Mouse (Mus musculus) olfactory bulb, adult 2 months (tissue): ENCODE measurements around the gene Dnajb13. TPM values are rescaled to one million over a fixed set of nuclear protein-coding genes. Genes with fewer than 3 reads are reported as not detected.

ENCODE experiments used
- H3K27ac ChIP-seq: fragments of 200-500 bp; 2 replicates; pipeline ENCODE4 v1.5.1; 2012; ENCODE audit warnings: low read depth, low read length; ENCODE audit not compliant: insufficient read depth
- H3K4me1 ChIP-seq: fragments of 200-500 bp; 2 replicates; pipeline ENCODE4 v1.6.1; 2012; ENCODE audit warnings: low read length; ENCODE audit not compliant: control insufficient read depth, insufficient read depth
- H3K4me3 ChIP-seq: fragments of 200-500 bp; 2 replicates; pipeline ENCODE4 v1.5.1; 2012; ENCODE audit warnings: mild to moderate bottlenecking, low read depth, low read length, moderate library complexity; ENCODE audit not compliant: insufficient read depth
- CTCF ChIP-seq: fragments of 200-500 bp; IDR thresholded peaks from 2 replicates; pipeline ENCODE4 v1.5.1; 2012; ENCODE audit warnings: low read depth, mild to moderate bottlenecking, low read length, moderate library complexity; ENCODE audit not compliant: insufficient read depth
- POLR2A ChIP-seq: fragments of 200-500 bp; IDR thresholded peaks from 2 replicates; pipeline ENCODE4 v1.6.1; 2012; ENCODE audit warnings: mild to moderate bottlenecking, low read depth, low read length, moderate library complexity; ENCODE audit not compliant: insufficient read depth
- WGBS: fragments of 180-500 bp; shearing (Covaris S2); methylation state at CpG from one replicate; pipeline ENCODE4 v1.1.7; 2018; 5-methylcytosine and 5-hydroxymethylcytosine counted together
- polyA plus RNA-seq: library from polyadenylated mRNA; stranded (reverse); fragments of >200 nt; gene quantifications from 2 replicates; pipeline ENCODE4 v1.2.4, GENCODE M21; 2012; ENCODE audit warnings: low replicate concordance; ENCODE audit not compliant: missing spikeins, insufficient read depth, insufficient read length

Gene Dnajb13
- polyA plus RNA-seq, 1 experiment, result not detected

- Histone ChIP-seq H3K27ac (no peak overlapping the region), H3K4me1 (peaks cover 17% of the 10 kb centered on the region), H3K4me3 (no peak overlapping the region)
- 34% methylated on average over 15 of the region's 15 CpGs for WGBS
- TF ChIP-seq CTCF, result no peak
- TF ChIP-seq POLR2A, result no peak
Observed at GRCm38 (mm10) chr7:100479823-100480164, 35.0 kb downstream of the Dnajb13 start.

- Histone ChIP-seq H3K4me3 (no peak overlapping the region), H3K27ac (no peak overlapping the region), H3K4me1 (peaks cover 16% of the 10 kb centered on the region)
- 79% methylated on average over 20 of the region's 20 CpGs for WGBS
- TF ChIP-seq POLR2A, result no peak
- no peak for TF ChIP-seq CTCF
Observed at GRCm38 (mm10) chr7:100479100-100479822, 35.5 kb downstream of the Dnajb13 start.

GRCm38 (mm10) chr7:100474680-100475079 lies 40.1 kb downstream of the Dnajb13 start:
- 73% methylated on average over 1 of the region's 1 CpGs for WGBS
- H3K4me3 ChIP-seq, result no peak overlapping the region
- TF ChIP-seq CTCF (no peak), POLR2A (no peak)
- no peak overlapping the region for H3K27ac ChIP-seq
- H3K4me1 ChIP-seq, result peaks cover 9% of the 10 kb centered on the region; the same call in 1 of the 2 replicates

GRCm38 (mm10) chr7:100473846-100474454 lies 40.8 kb downstream of the Dnajb13 start:
- 86% methylated on average over 9 of the region's 9 CpGs for WGBS

GRCm38 (mm10) chr7:100472777-100473176 lies 42.0 kb downstream of the Dnajb13 start, which contains the start of gene Ucp3:
Ucp3 (plus strand) TSS chr7:100472990.
- TF ChIP-seq POLR2A (no peak), CTCF (no peak)
- 84% methylated on average over 6 of the region's 6 CpGs for WGBS

More at GRCm38 (mm10) chr7:100473846-100474454, 40.8 kb downstream of the Dnajb13 start:
- TF ChIP-seq POLR2A (no peak), CTCF (no peak)
- Histone ChIP-seq H3K27ac (no peak overlapping the region), H3K4me3 (no peak overlapping the region), H3K4me1 (peaks cover 5% of the 10 kb centered on the region; the same call in 1 of the 2 replicates)

GRCm38 (mm10) chr7:100471407-100471797 lies 43.4 kb downstream of the Dnajb13 start:
- WGBS, result 96% methylated on average over 1 of the region's 1 CpGs
- H3K4me1 ChIP-seq, result peaks cover 5% of the 10 kb centered on the region; the same call in 1 of the 2 replicates
- TF ChIP-seq POLR2A (no peak), CTCF (no peak)
- no peak overlapping the region for H3K27ac ChIP-seq
- no peak overlapping the region for H3K4me3 ChIP-seq

More at GRCm38 (mm10) chr7:100472777-100473176, 42.0 kb downstream of the Dnajb13 start, which contains the start of gene Ucp3:
- H3K27ac ChIP-seq, result no peak within 1 kb of the TSS
- peaks cover 5% of the 10 kb centered on the region; the same call in 1 of the 2 replicates for H3K4me1 ChIP-seq
- no peak within 1 kb of the TSS for H3K4me3 ChIP-seq

GRCm38 (mm10) chr7:100470796-100471406 lies 43.9 kb downstream of the Dnajb13 start:
- no peak for TF ChIP-seq POLR2A
- TF ChIP-seq CTCF, result no peak
- no peak overlapping the region for H3K4me3 ChIP-seq
- 94% methylated on average over 11 of the region's 11 CpGs for WGBS
- no peak overlapping the region for H3K27ac ChIP-seq
- peaks cover 5% of the 10 kb centered on the region; the same call in 1 of the 2 replicates for H3K4me1 ChIP-seq

- TF ChIP-seq POLR2A, result no peak
- TF ChIP-seq CTCF, result no peak
- peaks cover 11% of the 10 kb centered on the region; the same call in 1 of the 2 replicates for H3K4me1 ChIP-seq
- 96% methylated on average over 1 of the region's 1 CpGs for WGBS
- H3K4me3 ChIP-seq, result no peak overlapping the region
- no peak overlapping the region for H3K27ac ChIP-seq
Observed at GRCm38 (mm10) chr7:100469502-100469901, 45.3 kb downstream of the Dnajb13 start.

GRCm38 (mm10) chr7:100468761-100469160 lies 46.0 kb downstream of the Dnajb13 start:
- Histone ChIP-seq H3K4me3 (no peak overlapping the region), H3K4me1 (peaks cover 11% of the 10 kb centered on the region), H3K27ac (no peak overlapping the region)
- TF ChIP-seq POLR2A, result no peak
- TF ChIP-seq CTCF, result no peak
- WGBS, result 94% methylated on average over 6 of the region's 6 CpGs
